Comparison of ENCODE assay signal across 39 mouse cellular contexts in genomic region chr4:118687086-118687485, GRCm38 (mm10). TPM values are rescaled to one million over a fixed set of nuclear protein-coding genes. Genes with fewer than 3 reads are reported as not detected.
DNase-seq lines count a peak whose midpoint lies in the region; ATAC-seq and TF ChIP-seq lines count a peak whose summit lies in the region.
"Had no signal": no experiment of that assay in that cellular context is flagged by ENCODE, and none has a peak within 500 bp of the region (broad histone marks: within the 10 kb centered on the region; RNA-seq: fewer than 3 reads in every experiment).

No protein-coding gene starts in this region.

- WGBS in lung, embryonic 15.5 days, result 24% methylated on average over 2 of the region's 2 CpGs
- WGBS in lung, adult 2 months, result 30% methylated on average over 2 of the region's 2 CpGs
- WGBS in intestine, embryonic 15.5 days, result 23% methylated on average over 2 of the region's 2 CpGs

- no peaks in the 10 kb centered on the region for H3K36me3 ChIP-seq in lung, embryonic 15.5 days
- no peaks in the 10 kb centered on the region for H3K36me3 ChIP-seq in intestine, embryonic 15.5 days
- H3K36me3 ChIP-seq: embryonic facial prominence, embryonic 12.5 days; G1E; hindbrain, embryonic 10.5 days; hindbrain, embryonic 15.5 days; neural tube, embryonic 12.5 days had no signal

- H3K9me3 ChIP-seq in lung, embryonic 15.5 days, result no peaks in the 10 kb centered on the region
- no peaks in the 10 kb centered on the region for H3K9me3 ChIP-seq in intestine, embryonic 15.5 days
- H3K9me3 ChIP-seq: embryonic facial prominence, embryonic 12.5 days; G1E; hindbrain, embryonic 10.5 days; hindbrain, embryonic 15.5 days; neural tube, embryonic 12.5 days had no signal

- no peak overlapping the region for H3K4me3 ChIP-seq in lung, embryonic 15.5 days
- H3K4me3 ChIP-seq in lung, adult 2 months (replicated peaks; ENCODE audit: extremely low read depth, low read depth, low read length), result no peak overlapping the region
- H3K4me3 ChIP-seq in intestine, embryonic 15.5 days (replicated peaks), result no peak overlapping the region
- H3K4me3 ChIP-seq: embryonic facial prominence, embryonic 12.5 days; hindbrain, embryonic 10.5 days; hindbrain, embryonic 15.5 days; myocyte; neural tube, embryonic 12.5 days had no signal

- no peaks in the 10 kb centered on the region for H3K27me3 ChIP-seq in lung, embryonic 15.5 days
- no peaks in the 10 kb centered on the region for H3K27me3 ChIP-seq in intestine, embryonic 15.5 days (replicated peaks)
- H3K27me3 ChIP-seq: embryonic facial prominence, embryonic 12.5 days; hindbrain, embryonic 15.5 days; neural tube, embryonic 12.5 days had no signal

- H3K4me2 ChIP-seq in lung, embryonic 15.5 days, result no peak overlapping the region
- H3K4me2 ChIP-seq in intestine, embryonic 15.5 days (replicated peaks), result no peak overlapping the region
- H3K4me2 ChIP-seq: embryonic facial prominence, embryonic 12.5 days; hindbrain, embryonic 15.5 days; midbrain, embryonic 11.5 days; neural tube, embryonic 12.5 days had no signal

- DNase-seq in lung, adult 2 months, result no peak
- peak; percentile 9 for DNase-seq in lung, postnatal 25 days (ENCODE audit: low spot score)
- no peak for DNase-seq in layer of hippocampus, adult 9-11 months
- DNase-seq in heart, adult 11 months, result no peak
- DNase-seq: adrenal gland, postnatal 14 days; cerebellum, adult 11-12 months; cerebellum, adult 9-11 months; embryo, embryonic 11 days; heart, postnatal 14 days; kidney, postnatal 14 days; liver; right cerebral cortex, adult 18-20 months; spleen, adult 18-20 months; thymus, postnatal 36 days had no signal

- peak overlapping the region; percentile 58 for H3K27ac ChIP-seq in lung, embryonic 15.5 days
- H3K27ac ChIP-seq in intestine, embryonic 15.5 days, result no peak overlapping the region
- H3K27ac ChIP-seq: embryonic facial prominence, embryonic 12.5 days; hindbrain, embryonic 10.5 days; hindbrain, embryonic 15.5 days; liver, embryonic 14.5 days; neural tube, embryonic 12.5 days had no signal

- TF ChIP-seq POLR2A in lung, adult 2 months (IDR thresholded peaks at IDR 0.05; ENCODE audit: borderline replicate concordance, extremely low read depth, low read depth, low read length), result no peak

- TF ChIP-seq CTCF in lung, adult 2 months (IDR thresholded peaks at IDR 0.05; ENCODE audit: insufficient read depth, low read length), result no peak

- no peak overlapping the region for H3K9ac ChIP-seq in lung, embryonic 15.5 days
- H3K9ac ChIP-seq in intestine, embryonic 15.5 days, result no peak overlapping the region
- H3K9ac ChIP-seq: embryonic facial prominence, embryonic 12.5 days; hindbrain, embryonic 15.5 days; liver, embryonic 14.5 days; neural tube, embryonic 12.5 days had no signal

- H3K4me1 ChIP-seq in lung, embryonic 15.5 days, result no peaks in the 10 kb centered on the region
- H3K4me1 ChIP-seq in lung, adult 2 months (ENCODE audit: control insufficient read depth, insufficient read depth, low read length), result no peaks in the 10 kb centered on the region
- H3K4me1 ChIP-seq in intestine, embryonic 15.5 days (replicated peaks), result no peaks in the 10 kb centered on the region
- H3K4me1 ChIP-seq: embryonic facial prominence, embryonic 12.5 days; hindbrain, embryonic 15.5 days; neural tube, embryonic 12.5 days had no signal

- peak; percentile 39; the same call in 1 of the 2 replicates for ATAC-seq in lung, embryonic 15.5 days (ENCODE audit: borderline replicate concordance, extremely low read depth, low FRiP score, low TSS enrichment)
- ATAC-seq in intestine, embryonic 15.5 days, result peak; percentile 41
- no peak for ATAC-seq in megakaryocyte progenitor cell, adult 5-6 weeks (replicated peaks; ENCODE audit: poor library complexity)
- ATAC-seq: CD4-positive, CD25-positive, alpha-beta regulatory T cell, adult 4 months; forebrain, embryonic 14.5 days; inflammation-experienced regulatory T-cells, adult 6 months had no signal

RNA-seq across cellular contexts. Expression of gene Olfr1342, which starts 5.5 kb away (rescaled TPM):
- polyA plus RNA-seq in lung, embryonic 15.5 days (2015; fragmentation: Nextera tagmentation; extraction: Ambion mirVana), result 0.69 and 0.78 TPM in 2 replicates
- 7.2 and 12.8 TPM in 2 replicates for polyA plus RNA-seq in lung, adult 2 months (2012; rRNA removed)
- not detected in 2 replicates for polyA plus RNA-seq in intestine, embryonic 15.5 days (2015; fragmentation: Nextera tagmentation; extraction: Ambion mirVana)
- not detected in 2 replicates for total RNA-seq in megakaryocyte progenitor cell, adult 5-6 weeks (2015)
- not detected in 2 replicates for total RNA-seq in megakaryocyte progenitor cell, adult 5-6 weeks (2017)
- total RNA-seq: adrenal gland, postnatal 14 days; gastrocnemius, postnatal 4 days; heart, adult 8-10 months; heart, postnatal 14 days; layer of hippocampus, postnatal 10 days; left cerebral cortex, adult 18-20 months; left cerebral cortex, postnatal 14 days; megakaryocyte, adult 5-6 weeks; midbrain, postnatal 0 days had no signal
- polyA plus RNA-seq: forebrain, embryonic 14.5 days; G1E; heart, embryonic 14.5 days; hindbrain, embryonic 10.5 days; hindbrain, embryonic 15.5 days; inflammation-experienced regulatory T-cells, adult 6 months; liver, embryonic 14.5 days; midbrain, embryonic 11.5 days; midbrain, postnatal 0 days; myocyte; neural tube, embryonic 12.5 days; stomach, embryonic 16.5 days had no signal

RNA-seq across cellular contexts. Expression of gene Olfr1341, which starts 16.2 kb away (rescaled TPM):
- polyA plus RNA-seq in lung, embryonic 15.5 days (2015; fragmentation: Nextera tagmentation; extraction: Ambion mirVana), result not detected in 2 replicates
- not detected in 2 replicates for polyA plus RNA-seq in lung, adult 2 months (2012; rRNA removed)
- not detected in 2 replicates for polyA plus RNA-seq in intestine, embryonic 15.5 days (2015; fragmentation: Nextera tagmentation; extraction: Ambion mirVana)
- total RNA-seq in megakaryocyte progenitor cell, adult 5-6 weeks (2015), result not detected in 2 replicates
- not detected in 2 replicates for total RNA-seq in megakaryocyte progenitor cell, adult 5-6 weeks (2017)
- total RNA-seq: adrenal gland, postnatal 14 days; gastrocnemius, postnatal 4 days; heart, adult 8-10 months; heart, postnatal 14 days; layer of hippocampus, postnatal 10 days; left cerebral cortex, adult 18-20 months; left cerebral cortex, postnatal 14 days; megakaryocyte, adult 5-6 weeks; midbrain, postnatal 0 days had no signal
- polyA plus RNA-seq: embryonic facial prominence, embryonic 12.5 days; forebrain, embryonic 14.5 days; G1E; heart, embryonic 14.5 days; hindbrain, embryonic 10.5 days; hindbrain, embryonic 15.5 days; inflammation-experienced regulatory T-cells, adult 6 months; kidney, embryonic 14.5 days; limb, embryonic 11.5 days; liver, embryonic 14.5 days; midbrain, embryonic 11.5 days; midbrain, postnatal 0 days; myocyte; neural tube, embryonic 12.5 days; stomach, embryonic 16.5 days had no signal

RNA-seq across cellular contexts. Expression of gene Olfr62, which starts 28.3 kb away (rescaled TPM):
- polyA plus RNA-seq in lung, embryonic 15.5 days (2015; fragmentation: Nextera tagmentation; extraction: Ambion mirVana), result not detected in 2 replicates
- polyA plus RNA-seq in lung, adult 2 months (2012; rRNA removed), result not detected in 2 replicates
- not detected in 2 replicates for polyA plus RNA-seq in intestine, embryonic 15.5 days (2015; fragmentation: Nextera tagmentation; extraction: Ambion mirVana)
- not detected in 2 replicates for total RNA-seq in megakaryocyte progenitor cell, adult 5-6 weeks (2015)
- not detected in 2 replicates for total RNA-seq in megakaryocyte progenitor cell, adult 5-6 weeks (2017)
- total RNA-seq: adrenal gland, postnatal 14 days; gastrocnemius, postnatal 4 days; heart, adult 8-10 months; heart, postnatal 14 days; layer of hippocampus, postnatal 10 days; left cerebral cortex, adult 18-20 months; left cerebral cortex, postnatal 14 days; megakaryocyte, adult 5-6 weeks; midbrain, postnatal 0 days had no signal
- polyA plus RNA-seq: CD4-positive, CD25-positive, alpha-beta regulatory T cell, adult 4 months; embryonic facial prominence, embryonic 12.5 days; forebrain, embryonic 14.5 days; G1E; heart, embryonic 14.5 days; hindbrain, embryonic 10.5 days; hindbrain, embryonic 15.5 days; inflammation-experienced regulatory T-cells, adult 6 months; kidney, embryonic 14.5 days; limb, embryonic 11.5 days; liver, embryonic 14.5 days; midbrain, embryonic 11.5 days; midbrain, postnatal 0 days; myocyte; neural tube, embryonic 12.5 days; stomach, embryonic 16.5 days had no signal

RNA-seq across cellular contexts. Expression of gene Olfr1340, which starts 32.9 kb away (rescaled TPM):
- not detected in 2 replicates for polyA plus RNA-seq in lung, embryonic 15.5 days (2015; fragmentation: Nextera tagmentation; extraction: Ambion mirVana)
- polyA plus RNA-seq in lung, adult 2 months (2012; rRNA removed), result not detected in 2 replicates
- polyA plus RNA-seq in intestine, embryonic 15.5 days (2015; fragmentation: Nextera tagmentation; extraction: Ambion mirVana), result not detected in 2 replicates
- total RNA-seq in megakaryocyte progenitor cell, adult 5-6 weeks (2015), result not detected in 2 replicates
- total RNA-seq in megakaryocyte progenitor cell, adult 5-6 weeks (2017), result not detected in 2 replicates
- total RNA-seq: adrenal gland, postnatal 14 days; gastrocnemius, postnatal 4 days; heart, adult 8-10 months; heart, postnatal 14 days; layer of hippocampus, postnatal 10 days; left cerebral cortex, adult 18-20 months; left cerebral cortex, postnatal 14 days; megakaryocyte, adult 5-6 weeks; midbrain, postnatal 0 days had no signal
- polyA plus RNA-seq: CD4-positive, CD25-positive, alpha-beta regulatory T cell, adult 4 months; embryonic facial prominence, embryonic 12.5 days; forebrain, embryonic 14.5 days; G1E; heart, embryonic 14.5 days; hindbrain, embryonic 10.5 days; hindbrain, embryonic 15.5 days; inflammation-experienced regulatory T-cells, adult 6 months; kidney, embryonic 14.5 days; limb, embryonic 11.5 days; liver, embryonic 14.5 days; midbrain, embryonic 11.5 days; midbrain, postnatal 0 days; myocyte; neural tube, embryonic 12.5 days; stomach, embryonic 16.5 days had no signal

RNA-seq across cellular contexts. Expression of gene Olfr1339, which starts 44.9 kb away (rescaled TPM):
- not detected in 2 replicates for polyA plus RNA-seq in lung, embryonic 15.5 days (2015; fragmentation: Nextera tagmentation; extraction: Ambion mirVana)
- polyA plus RNA-seq in lung, adult 2 months (2012; rRNA removed), result not detected in 2 replicates
- polyA plus RNA-seq in intestine, embryonic 15.5 days (2015; fragmentation: Nextera tagmentation; extraction: Ambion mirVana), result not detected in 2 replicates
- total RNA-seq in megakaryocyte progenitor cell, adult 5-6 weeks (2015), result not detected in 2 replicates
- not detected in 2 replicates for total RNA-seq in megakaryocyte progenitor cell, adult 5-6 weeks (2017)
- total RNA-seq: adrenal gland, postnatal 14 days; gastrocnemius, postnatal 4 days; heart, adult 8-10 months; heart, postnatal 14 days; layer of hippocampus, postnatal 10 days; left cerebral cortex, adult 18-20 months; left cerebral cortex, postnatal 14 days; megakaryocyte, adult 5-6 weeks; midbrain, postnatal 0 days had no signal
- polyA plus RNA-seq: CD4-positive, CD25-positive, alpha-beta regulatory T cell, adult 4 months; embryonic facial prominence, embryonic 12.5 days; forebrain, embryonic 14.5 days; G1E; heart, embryonic 14.5 days; hindbrain, embryonic 10.5 days; hindbrain, embryonic 15.5 days; inflammation-experienced regulatory T-cells, adult 6 months; kidney, embryonic 14.5 days; limb, embryonic 11.5 days; liver, embryonic 14.5 days; midbrain, embryonic 11.5 days; midbrain, postnatal 0 days; myocyte; neural tube, embryonic 12.5 days; stomach, embryonic 16.5 days had no signal
